Mouse (Mus musculus) ovary, postnatal 36 days (tissue): ENCODE measurements around the gene Erg28.

ENCODE experiments used
- DNase-seq: peaks from one replicate; pipeline ENCODE4 v3.0.0; 2022; ENCODE audit warnings: low spot score, mixed read lengths

The Erg28 gene

DNA sequence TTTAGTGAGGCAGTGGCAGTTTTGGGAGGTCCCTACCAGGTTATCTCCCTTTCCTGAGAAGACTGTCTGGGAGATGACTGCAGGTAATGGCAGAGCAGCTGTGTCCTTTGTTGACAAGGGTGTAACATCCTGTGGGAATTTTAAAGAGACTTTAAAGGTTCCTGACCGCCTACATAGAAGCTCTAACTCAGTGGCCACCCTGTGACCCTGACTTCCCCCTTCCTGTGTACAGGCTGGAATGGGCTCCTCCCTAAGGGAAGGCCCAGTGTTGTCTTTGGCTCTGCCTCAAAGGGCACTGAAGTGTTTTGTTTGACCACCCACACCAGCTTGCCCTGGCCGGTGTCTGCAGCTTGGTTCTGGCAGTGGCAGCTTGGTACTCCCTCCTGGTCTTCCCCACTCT, 10.8 kb downstream of the Erg28 start:
- DNase-seq: peak; percentile 37

DNA sequence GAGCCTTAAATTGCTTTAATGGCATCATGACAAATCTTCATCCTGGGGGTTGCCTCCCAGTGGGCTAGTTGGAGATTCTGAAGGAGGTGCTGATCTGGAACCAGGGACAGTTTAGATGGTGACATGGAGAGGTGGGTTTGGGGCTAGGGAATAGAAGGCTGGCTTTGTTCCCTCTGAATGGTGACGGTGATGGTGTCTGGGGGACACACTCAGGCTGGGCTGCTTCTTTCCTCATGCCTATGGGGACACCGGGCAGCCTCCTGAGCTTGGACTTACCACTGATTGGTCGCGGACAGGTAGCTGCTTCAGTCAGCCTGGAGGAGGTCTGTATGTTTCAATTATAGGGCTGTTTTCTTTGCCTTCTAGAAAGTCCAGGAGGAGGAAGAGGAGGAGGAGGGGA, 12.7 kb downstream of the Erg28 start:
- DNase-seq: no peak

DNA sequence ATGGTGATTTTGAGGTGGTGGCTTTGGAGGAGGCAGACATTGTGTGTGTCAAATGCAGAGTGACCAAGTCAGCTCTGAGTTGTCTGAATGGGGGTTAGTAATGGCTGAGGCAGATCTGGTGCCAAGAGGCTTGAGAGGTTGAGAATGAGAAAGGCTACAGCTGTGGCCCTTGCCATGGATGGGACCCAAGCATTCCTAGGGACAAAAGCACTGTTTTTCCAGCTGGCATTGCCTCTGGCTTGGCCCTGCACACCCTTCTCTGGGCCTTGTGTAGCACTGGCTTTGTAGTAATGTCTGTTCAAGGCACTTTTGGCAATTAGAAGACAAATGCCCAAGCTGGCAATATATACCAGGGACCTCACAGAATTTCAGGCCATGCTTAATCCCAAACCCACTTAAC, 13.4 kb downstream of the Erg28 start:
- DNase-seq: no peak

DNA sequence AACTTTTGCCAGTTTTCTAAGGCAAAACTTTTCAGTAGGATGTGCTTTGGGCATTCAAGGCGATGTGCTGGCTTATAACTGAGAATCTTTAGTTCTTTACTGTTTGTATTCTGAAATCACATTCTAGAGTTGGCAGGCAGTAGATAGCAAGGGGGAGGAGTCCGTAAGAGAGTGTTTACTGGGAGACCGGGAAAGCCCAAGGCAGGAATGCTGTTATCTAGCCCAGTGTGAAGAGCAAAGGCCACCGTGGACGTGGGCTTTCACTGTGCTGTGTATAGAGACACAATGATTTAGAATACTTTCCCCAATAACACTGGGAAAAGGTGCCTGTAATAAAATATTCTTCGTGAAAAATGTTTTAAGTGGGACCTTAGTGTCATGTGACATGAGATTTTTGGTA, 14.6 kb downstream of the Erg28 start:
- DNase-seq: no peak

DNA sequence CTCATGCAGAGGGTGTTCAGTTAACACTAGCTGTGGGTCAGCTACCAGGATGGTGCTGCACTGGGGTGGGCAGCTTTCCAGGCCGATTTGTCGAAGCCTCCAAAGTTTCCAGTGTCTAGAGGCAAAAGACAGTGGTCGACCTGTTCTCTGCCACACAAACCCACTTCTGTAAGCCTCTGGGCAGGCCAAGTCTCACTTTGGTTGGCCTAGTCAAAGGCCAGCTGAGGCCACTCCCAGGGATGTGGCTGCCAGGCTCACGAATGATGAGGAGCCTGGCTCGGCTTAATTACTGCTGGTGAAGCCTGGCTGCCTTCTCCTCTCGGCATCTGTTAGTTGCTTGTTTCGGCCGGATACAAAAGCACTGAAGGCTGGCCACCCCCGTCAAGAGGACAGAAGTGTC, 24.3 kb downstream of the Erg28 start:
- DNase-seq: no peak

DNA sequence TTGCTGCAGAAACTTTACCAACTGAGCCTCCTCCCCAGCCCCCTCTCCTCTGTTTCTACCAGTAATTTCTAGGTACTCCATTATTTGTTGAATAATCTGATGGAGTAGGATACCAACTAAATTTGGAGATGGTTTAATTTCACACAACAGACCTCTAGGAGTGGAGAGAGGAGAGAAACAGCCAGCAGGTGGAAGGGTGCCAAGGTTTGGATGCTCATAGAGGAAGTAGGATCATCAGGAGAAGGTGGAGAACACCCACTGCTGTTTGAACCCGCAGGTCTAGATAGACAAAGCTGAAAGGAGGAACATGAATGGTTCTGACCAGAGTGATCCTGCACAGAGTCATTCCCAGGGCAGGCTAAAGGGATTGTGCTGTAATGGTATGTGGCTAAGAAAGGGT, 28.8 kb downstream of the Erg28 start:
- DNase-seq: no peak

DNA sequence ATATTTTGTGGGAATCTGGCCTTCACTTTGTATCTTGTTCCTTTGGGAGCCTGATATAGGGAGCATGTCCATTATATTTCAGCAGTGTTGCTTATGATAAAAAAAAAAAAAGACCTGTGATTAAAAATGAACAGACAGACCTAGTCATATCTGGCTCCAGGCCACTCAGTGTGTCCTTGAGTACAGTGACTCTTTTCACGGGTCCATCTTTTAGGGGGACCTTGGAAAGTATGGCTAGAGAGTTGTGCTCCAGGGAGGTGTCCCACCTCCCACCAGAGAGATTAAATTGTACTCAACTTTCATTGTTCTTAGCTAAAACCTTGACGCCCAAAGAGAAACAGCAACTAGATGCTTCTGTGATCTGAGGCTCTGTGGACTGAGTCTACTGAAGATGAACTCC, 30.3 kb downstream of the Erg28 start:
- DNase-seq: no peak

DNA sequence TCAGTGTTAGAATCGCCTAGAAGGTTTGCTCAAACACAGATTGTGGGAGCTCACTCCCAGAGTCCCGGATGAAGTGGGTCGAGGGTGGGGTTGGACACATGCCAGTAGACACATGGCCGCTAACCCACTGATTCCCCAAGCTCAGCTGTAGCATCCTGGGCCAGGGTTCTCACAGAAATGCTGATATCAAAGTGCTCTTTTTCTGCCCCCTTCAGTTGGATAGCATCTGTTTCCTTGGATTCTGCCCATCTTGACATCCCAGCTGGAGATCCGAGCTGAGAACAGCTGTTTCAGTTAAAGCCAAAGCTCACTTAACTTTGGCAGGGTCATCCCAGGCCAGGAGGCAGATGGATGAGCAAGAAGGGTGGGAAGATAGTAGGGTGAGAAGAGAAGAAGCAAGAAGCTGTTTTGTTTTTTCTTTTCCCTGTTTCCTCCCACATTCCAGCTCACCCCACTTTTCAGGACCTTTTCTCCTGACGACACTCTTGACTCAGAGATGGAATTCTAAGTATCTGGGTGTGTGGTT, 31.5 kb downstream of the Erg28 start:
- peak; percentile 28 for DNase-seq

DNA sequence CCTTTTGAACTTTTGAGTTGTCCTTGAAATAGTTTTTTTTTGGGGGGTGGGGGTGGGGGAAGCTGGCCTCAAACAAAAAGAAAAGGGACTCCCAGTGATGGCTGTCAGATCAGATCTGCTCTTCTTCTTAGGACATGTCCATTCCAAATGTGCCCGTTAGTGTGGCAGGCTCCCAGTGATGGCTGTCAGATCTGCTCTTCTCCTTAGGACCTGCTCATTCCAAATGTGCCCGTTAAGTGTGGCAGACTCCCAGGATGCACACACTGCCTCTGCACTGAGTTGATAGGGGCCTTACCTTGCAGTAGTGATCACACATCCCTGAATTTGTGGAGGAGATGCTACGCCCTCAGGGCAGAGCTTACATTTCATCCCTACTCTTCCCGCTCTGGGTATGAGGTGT, 32.2 kb downstream of the Erg28 start:
- no peak for DNase-seq

DNA sequence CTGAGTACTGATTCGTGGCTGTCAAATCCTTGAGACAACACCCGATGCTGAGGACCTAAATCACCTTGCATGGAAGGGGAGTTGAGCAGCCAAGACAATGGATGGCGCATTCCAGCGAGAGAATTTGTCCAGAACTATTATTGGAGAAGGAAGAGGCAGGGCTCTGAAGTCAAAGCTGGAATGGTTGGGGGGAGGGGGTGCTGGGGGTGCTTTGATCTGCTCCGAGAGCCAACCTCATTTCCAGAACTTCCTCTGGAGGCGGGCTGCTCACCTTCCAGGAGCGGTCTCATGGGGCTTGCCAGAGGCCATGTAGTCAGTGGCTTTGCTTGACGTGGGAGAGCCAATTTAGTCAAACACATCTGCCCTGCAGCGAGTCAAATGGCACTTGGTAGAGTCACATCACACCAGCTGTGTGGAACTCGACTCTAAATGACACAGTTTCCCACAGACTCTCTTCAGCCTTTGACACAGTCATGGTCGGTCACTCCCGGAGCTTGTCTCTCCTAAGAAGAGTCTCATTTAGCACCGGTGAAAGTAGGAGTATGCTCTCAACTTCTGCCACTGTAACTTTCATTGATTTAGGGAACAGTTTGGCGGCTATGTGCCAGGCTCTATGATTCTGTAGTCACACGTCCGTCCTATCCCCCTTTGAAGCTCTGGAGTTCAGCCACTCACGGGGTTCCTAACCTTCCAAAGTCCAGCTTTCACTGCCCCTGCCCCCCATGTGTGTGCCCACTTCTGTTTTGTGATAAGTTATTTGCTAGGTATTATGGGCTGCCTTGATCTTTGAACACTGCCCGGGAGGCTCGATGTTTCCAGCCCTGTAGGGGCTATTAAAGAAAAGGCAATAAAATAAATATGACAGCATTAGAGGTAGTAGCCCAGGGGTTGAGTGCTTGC, 39.2 kb downstream of the Erg28 start:
- no peak for DNase-seq

DNA sequence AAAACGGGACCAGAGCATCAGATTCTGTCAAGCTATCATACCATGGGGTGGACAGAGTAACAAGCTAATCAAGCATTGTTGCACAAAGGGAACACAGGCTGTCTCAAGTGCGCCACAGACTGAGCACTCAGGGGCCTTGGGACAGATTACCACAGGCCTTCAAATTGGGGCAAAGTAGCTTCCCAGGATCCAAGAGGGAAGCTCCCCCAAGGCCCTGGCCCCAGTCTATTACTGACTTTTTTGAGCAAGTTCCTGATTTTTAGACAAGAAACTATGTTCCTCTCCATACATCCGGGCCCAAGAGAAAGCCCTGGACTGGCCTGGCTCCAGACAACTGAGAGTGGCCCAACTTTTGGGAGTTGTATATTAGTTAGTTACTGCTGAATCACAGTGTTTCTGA, 42.7 kb downstream of the Erg28 start:
- DNase-seq: no peak

DNA sequence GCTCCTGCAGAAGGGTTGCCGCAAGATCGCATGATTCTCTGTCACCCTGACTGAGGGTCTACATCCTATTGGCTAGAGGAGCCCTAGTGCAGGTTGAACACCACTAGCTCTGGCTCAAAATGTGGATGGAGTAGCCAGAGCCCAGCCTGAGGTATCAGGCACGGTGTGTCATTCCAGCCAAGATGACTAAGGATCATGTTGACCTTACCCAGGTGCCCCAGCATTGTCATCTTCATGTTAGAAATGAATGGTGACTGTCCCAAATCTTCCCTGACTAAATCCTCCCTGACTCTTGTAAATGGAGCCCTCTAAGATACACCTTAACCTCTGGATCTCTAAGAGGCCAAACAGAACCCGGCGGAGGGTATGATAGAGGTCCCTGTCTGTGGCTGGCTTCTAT, 44.6 kb downstream of the Erg28 start:
- DNase-seq: no peak

DNA sequence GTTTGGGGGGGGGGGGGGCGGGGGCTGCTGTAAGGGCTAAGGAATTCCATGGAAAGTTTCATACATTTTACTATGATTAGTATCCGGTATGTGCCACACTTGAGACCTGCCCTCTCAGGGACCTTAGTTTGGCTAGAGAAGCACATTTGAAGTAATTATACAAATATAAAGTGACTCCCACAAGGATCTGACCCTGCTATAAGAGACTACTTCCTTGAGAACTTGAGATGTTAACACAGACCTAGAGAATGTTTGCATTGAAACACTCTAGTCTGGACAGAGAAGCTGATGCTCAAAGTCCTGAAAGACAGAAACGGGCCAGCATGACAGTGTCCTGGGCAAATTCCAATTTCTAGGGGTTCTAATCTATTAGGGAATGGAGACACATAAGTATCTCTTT, 45.4 kb downstream of the Erg28 start:
- no peak for DNase-seq

DNA sequence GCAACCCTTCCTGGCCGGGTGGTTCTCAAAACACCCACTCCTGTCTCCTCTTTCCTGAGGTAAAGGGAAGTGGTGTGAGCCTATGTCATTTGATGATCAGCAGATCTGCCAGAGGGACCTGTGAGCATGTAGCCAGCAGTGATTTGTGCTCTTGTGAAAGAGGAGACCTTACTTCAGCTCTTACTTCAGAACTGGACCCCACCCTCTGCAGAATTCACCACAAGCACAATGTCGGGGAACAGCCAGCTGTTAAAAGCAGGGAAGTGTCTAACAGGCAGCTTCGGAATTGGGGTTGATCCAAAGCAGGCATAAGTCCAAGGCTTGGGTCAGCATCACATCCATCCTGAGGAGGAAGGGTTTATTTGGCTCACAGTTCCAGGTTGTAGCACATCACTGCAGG, 53.0 kb downstream of the Erg28 start:
- DNase-seq: no peak

DNA sequence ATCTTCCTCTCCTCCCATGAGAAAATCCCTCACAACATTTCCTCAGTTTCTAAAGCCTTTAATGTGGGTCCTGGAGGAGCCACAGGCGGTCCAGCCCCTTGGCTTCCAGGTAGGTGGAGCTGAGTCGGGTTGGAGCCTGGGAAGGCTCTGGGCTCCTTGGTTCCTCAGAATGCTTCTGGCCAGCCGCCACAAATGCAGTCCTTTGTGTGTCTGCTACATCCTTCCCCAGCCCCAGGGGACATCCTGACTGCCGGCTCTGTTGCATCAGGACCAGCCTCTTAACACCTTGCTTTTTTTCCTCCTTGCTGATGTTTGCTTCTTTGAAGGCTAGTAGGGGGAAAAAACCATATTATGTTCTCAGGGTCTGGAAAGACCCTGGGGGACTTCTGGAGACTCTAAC, 56.6 kb downstream of the Erg28 start:
- DNase-seq: no peak

DNA sequence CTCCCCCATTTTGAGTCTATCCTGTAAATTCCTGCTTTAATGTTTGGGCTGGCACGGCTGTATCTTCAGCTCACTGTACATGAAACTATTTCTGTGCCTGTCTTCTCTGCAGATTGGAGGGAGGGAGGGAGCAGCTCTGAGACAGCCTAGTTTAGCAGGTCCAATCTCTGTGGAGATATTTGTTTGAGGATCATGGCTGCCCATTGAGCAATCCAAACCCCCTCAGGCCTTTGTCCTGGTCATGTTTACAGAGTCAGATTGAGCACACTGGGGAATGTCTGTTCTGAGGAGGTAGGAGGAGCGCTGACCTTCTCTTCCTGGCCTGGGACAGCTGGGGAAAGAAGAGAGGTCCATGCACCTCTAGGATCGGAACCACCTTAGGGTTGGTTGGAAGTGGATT, 58.1 kb downstream of the Erg28 start:
- no peak for DNase-seq
